Mouse (Mus musculus) cerebellum, adult 8-10 months (tissue): ENCODE data around the gene BC051665.

Experiments
- DNase-seq: peaks from one replicate; pipeline ENCODE4 v3.0.0; 2022

Gene BC051665

DNA sequence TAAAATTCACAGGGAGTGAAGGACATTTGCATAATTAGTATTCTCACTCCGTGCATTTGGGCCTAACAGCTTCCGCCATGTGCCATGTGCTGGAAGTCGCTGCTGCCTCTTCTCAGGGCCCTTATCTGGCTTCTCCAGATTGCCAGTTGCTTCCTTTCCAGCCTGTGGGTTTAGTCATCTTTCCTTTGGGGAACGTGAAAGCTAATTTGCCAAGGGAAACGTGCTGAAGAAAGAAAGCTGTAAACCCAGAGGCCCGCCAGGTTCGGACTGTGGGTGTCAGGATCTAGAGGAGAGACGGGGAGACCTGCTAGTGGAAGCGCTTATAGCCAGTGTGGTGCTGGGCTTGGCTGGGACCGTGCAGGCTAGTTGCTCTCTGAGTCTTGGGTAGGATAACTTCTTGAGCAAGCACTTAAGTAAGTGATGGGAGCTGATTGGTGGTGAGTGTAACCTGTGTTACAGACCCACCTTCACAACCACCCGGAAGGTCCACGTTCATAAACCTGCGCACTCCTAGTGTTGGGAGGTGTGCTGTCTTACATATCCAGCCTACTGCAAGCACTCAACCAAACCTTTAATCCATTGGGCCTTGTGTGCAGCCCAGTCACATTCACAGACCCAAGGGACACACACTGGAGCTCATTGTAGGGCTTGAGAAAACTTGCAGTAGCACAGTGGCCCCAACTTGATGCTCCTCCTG is 42.6 kb downstream of the BC051665 start:
- no peak for DNase-seq

GRCm38 (mm10) chr13:60742611-60743010 is 43.6 kb downstream of the BC051665 start:
- DNase-seq, result no peak

GRCm38 (mm10) chr13:60740248-60740647 is 45.9 kb downstream of the BC051665 start:
- DNase-seq, result no peak

GRCm38 (mm10) chr13:60738429-60738828 is 47.7 kb downstream of the BC051665 start:
- DNase-seq, result peak; percentile 54

DNA sequence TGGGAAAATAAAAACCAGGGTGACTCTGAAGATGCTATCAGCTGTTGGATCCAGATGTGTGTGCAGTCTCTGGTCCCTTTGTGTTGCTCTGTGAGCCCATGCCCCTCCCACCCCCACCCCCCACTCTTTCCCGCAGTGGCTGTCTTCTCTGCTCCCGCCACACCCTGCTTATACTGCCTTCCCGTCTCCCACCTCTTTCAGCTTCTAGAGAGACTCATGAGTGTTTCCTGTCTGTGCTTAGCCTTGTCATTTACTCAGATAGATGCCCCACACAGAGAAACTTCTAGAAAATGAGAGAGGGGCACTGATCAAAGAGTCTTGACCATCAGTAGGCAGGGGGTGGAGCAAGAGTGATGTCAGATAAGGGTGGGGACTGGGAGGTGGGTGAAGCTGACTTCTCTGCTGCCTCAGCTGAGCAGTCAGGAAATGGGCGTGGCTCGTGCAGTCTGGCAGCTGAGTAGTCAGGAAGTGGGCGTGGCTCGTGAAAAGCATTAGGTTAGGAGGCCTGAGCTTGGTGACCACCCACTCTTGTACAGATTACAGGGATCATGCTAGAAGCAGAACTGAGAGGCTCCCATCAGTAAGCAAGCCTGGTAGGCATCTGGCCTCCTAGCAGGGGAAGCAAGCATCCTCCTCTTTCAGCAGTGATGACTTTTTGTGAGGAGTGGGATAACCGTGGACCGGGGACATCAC is 48.4 kb downstream of the BC051665 start:
- no peak for DNase-seq

GRCm38 (mm10) chr13:60736421-60737105 is 49.6 kb downstream of the BC051665 start:
- no peak for DNase-seq

GRCm38 (mm10) chr13:60735306-60735705 is 50.9 kb downstream of the BC051665 start:
- peak; percentile 20 for DNase-seq
